Mouse (Mus musculus) heart, postnatal 10 days (tissue): ENCODE results near the gene Zmat5. TPM values are rescaled to one million over a fixed set of nuclear protein-coding genes. Genes with fewer than 3 reads are reported as not detected.

ENCODE experiments used
- DNase-seq, 2 experiments: peaks; one replicate each; pipeline ENCODE4 v3.0.0; 2021
- intact Hi-C: fragments of 180-260 bp; cut with DNase I; formaldehyde crosslinking; loops from one replicate; pipeline ENCODE4 v1.15.1; 2025
- total RNA-seq, 2 experiments: library from RNA; stranded (reverse); gene quantifications; 2 replicates each; pipeline ENCODE4 v1.2.3; 2021

Zmat5 gene
- total RNA-seq = 10 to 100 TPM; 23.8 to 23.9 TPM

DNA sequence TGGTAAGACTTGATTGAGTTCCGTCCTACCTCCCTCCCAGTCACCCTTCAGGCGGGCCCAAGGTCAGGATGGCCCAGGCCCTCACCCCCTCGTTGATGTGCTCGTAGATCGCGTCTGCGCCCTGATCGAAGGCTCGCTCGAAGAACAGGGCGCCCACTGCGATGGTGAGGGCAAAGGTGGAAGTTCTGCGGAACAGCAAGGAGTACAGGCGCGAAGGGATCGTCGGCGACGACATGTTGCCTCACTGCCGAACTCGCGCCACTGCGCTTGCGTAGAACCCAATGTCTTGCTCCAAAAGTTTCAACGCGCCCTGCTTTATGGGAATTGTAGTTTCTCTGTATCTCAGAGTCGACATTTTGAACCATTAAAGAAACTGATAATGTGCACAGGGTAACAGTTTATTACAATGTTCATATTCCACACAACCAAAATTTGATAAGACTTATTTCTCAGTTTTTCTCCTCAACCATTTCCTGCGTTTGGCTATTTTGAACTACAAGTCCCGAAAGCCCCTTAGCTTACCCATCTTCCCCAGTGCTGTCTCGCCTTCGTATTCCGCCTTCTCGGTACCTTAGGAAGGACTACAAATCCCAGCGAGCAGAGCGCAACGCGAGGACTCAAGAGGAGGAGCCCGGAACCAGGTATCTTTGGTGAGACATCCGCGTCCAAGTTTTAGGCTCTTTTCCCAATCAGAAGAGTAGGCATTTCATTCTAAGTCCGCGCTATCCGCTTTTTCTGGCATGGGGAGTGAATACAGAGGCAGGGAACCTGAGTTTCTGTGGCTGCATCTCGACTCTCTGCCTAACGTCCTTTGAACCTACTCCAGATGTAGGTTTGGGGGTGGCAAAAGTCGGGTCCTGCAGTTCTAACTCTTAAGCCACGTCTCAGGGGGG, at the start of gene Zmat5, which contains the start of gene Uqcr10:
Gene Zmat5, plus strand, starts transcription at position 607 of the 893 bp plus-strand sequence.
Gene Uqcr10, minus strand, starts transcription at position 271 of the 893 bp plus-strand sequence.
- intact Hi-C loops = loop anchor here (10.0 kb wide), 1 partner anchor 440 kb away; no protein-coding TSS in a partner anchor
- peak; percentile 95 to 96 for DNase-seq

- DNase-seq = no peak
- intact Hi-C loops = no loop called here
Observed at GRCm38 (mm10) chr11:4659818-4660217, 44.7 kb upstream of the Zmat5 start.

DNA sequence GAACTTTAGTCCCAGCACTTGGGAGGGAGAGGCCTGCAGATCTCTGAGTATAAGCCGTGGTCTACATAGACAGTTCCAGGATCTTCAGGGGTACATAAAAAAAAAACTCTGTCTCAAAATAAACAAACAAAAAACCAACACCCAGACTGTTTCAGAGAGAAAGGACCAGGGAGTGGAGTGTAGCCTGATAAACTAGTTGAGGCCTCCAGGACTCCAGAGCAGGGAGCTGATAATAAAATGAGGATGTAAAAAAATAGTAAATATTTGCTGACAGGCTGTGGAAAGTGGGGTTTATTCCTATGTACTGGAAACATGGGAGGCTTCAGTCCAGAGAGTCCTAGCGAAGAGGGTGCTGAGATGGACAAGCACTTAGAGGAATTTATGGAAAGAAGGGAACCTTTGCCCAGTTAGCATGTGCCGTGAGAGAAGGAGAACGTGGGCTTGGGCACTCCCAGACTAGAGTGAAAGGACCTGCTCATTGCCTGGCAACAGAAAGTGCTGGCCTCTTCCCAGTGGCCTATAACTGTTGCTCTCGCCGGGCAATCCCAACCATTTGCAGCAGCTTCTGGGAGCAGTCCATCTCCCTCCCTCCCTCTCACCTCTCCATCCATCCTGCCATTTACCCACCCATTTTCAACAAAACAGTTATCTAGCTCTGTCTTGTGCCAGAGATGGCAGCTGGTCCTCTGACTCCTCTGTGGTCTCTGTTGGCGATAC, 44.0 kb upstream of the Zmat5 start:
- DNase-seq = peak; percentile 15 to 22
- intact Hi-C loops = no loop called here

GRCm38 (mm10) chr11:4661324-4661723, 43.2 kb upstream of the Zmat5 start:
- DNase-seq = no peak
- intact Hi-C loops = no loop called here

GRCm38 (mm10) chr11:4661871-4662495, 42.5 kb upstream of the Zmat5 start:
- intact Hi-C loops = no loop called here
- no peak for DNase-seq

DNA sequence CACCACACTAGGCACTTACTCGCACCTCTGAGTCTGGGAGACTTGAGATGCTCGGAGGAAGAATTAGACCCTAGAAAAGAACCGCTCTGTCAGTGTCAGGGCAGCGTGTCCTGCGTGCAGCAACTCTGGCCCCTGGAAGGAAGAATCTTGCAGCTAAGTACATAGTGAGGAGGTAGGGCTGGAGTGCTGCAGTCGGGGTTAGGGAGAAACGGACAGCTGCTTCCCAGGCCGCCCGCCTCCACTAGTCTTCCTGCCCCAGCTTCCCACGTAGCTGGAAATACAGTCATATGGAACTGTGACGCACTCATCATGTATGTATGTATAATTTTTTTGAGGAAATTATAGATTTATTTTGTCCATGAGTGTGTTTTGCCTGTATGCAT, 42.0 kb upstream of the Zmat5 start:
- DNase-seq = no peak
- intact Hi-C loops = no loop called here

- intact Hi-C loops = no loop called here
- peak; percentile 33 to 36 for DNase-seq
Observed at GRCm38 (mm10) chr11:4671736-4672135, 32.7 kb upstream of the Zmat5 start.

- intact Hi-C loops = no loop called here
- DNase-seq = no peak
Observed at GRCm38 (mm10) chr11:4674593-4674992, 29.9 kb upstream of the Zmat5 start.

DNA sequence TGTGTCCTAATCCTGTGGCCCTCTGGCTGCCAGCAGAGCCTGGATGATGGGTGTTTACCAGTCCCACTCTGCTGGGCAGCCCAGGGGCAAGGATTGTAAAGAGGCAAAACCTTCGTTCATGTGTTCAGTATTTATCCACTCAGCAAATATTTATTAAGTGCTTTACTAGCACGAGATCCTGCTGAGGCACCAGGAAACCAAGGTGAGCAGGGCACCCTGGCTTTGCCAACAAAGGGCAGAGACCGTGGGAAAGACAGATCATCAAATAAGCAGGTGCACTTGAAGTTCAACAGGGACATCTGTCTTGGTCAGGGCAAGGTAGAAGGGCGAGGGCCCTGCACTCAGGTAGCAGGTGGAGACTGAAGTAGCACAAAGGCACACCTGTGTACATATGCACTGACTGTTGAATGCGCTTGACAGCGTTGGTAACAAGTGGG, 29.3 kb upstream of the Zmat5 start:
- DNase-seq = no peak
- intact Hi-C loops = no loop called here

GRCm38 (mm10) chr11:4675693-4676092, 28.8 kb upstream of the Zmat5 start:
- no peak for DNase-seq
- intact Hi-C loops = no loop called here

- DNase-seq = no peak
- intact Hi-C loops = no loop called here
Observed at GRCm38 (mm10) chr11:4677250-4677872, 27.1 kb upstream of the Zmat5 start.

DNA sequence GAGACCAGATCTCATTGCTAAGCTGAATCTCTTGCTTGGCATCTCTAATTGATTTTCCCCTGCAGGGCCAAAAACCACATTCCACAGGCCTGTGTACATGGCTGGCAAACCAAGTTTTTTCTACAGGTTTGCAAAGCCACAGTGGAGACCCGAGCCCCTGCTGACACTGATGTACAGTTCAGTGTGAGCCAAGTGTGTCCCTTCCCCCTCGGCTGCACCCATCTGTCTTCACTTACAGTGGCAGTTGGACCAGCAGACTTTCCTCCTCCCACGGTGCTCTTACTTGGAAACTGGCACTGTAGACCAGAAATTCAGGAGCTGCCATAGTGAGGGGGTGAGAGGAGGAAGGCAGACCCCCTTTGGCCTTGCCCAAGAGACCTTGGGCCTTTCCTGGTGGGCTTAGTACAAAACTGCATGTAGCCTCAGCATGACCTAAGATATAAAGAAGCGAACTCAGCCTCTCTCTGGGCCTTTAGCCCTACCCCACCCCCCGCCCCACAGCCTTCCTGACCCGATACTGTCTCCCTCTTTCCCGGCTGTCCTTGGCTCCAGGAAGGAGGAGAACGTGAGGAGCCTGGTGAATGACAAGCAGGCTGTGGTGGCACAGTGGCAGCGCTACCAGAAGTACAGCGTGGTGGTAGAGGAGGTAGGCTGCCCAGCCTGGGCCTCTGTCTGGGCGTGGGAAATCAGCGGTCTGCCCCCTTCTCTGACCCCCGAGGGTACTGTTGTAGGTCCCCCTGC, 25.6 kb upstream of the Zmat5 start:
- DNase-seq = no peak
- intact Hi-C loops = no loop called here

- DNase-seq = no peak
- intact Hi-C loops = no loop called here
Observed at GRCm38 (mm10) chr11:4679441-4679832, 25.0 kb upstream of the Zmat5 start.

- no peak for DNase-seq
- intact Hi-C loops = no loop called here
Observed at GRCm38 (mm10) chr11:4680126-4680525, 24.4 kb upstream of the Zmat5 start.

DNA sequence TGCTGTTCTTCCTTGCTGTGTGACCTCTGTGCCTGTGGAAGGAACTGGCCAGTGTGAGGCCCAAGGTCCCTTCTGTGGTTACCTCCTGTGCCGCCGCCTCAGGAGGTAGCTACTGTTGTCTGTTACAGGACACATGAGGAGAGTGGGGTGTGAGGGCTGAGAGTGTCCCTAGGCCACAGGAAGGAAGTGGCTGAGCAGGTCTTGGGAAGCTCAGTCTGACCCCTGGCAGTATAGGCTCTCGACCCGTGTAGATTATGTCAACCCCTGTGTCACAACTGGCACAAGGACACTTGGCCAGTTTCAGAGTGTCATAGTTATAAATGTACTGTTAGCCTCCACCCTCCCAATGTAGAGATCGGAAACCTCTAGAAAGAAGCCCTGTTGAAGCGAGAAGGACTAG, 21.0 kb upstream of the Zmat5 start:
- DNase-seq = no peak
- intact Hi-C loops = no loop called here

DNA sequence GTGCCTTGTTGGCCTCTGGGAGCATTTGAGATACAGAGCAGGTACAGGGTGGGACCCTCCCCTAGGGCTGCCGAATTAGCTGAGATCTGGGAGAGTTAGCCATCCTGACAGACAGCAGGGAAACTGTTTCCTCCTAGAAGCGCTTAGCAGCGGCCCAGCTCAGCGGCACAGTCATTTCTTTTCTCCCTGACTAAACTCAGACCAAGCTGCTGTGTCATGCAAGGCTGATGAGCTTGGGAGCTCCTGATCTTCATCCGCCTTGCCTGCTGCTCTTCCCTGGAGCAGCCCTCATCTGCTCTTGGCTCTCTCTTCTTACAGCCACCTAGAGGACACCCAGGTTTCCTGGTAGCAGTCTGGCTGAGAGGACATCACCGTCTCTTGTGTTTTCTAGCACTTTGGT, 20.3 kb upstream of the Zmat5 start:
- intact Hi-C loops = no loop called here
- DNase-seq = no peak

DNA sequence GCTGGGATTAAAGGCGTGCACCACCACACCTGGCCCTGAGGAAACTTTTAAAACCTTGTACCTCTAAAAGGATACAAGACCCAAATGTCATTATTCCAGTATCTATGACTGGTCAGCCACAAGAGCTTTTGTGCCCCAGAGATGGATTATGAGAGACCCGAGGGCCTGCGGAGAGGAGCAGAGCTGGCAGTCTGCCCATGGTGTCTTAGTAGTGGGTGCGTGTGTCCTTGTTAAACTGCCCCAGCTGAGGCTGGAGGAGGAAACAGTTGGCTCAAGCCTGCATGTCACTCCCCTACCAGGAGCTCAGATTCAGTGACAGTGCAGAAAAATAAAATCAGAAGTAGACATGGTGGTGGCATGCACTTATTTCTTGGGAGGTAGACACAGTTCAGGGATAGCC, 19.4 kb upstream of the Zmat5 start:
- intact Hi-C loops = no loop called here
- DNase-seq = no peak

DNA sequence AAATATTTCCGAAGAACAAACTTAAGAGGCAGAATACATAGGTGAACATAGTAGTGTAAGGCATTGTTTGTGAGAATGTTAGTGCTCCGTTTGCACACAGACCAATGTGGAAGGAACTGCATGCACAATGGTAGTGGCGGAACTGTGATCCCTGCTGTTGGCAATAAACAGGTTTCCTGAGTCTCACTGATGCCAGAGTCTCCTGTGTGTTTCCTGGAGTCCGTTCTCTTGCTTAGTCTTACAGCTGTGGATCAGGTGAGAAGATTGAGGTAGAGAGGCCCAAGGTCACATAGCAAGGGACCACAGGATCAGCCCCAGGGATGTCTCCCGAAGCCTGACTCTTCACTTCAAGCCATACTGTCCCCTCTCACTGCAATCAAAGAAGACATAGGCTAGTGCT, 19.0 kb upstream of the Zmat5 start:
- intact Hi-C loops = no loop called here
- DNase-seq = no peak

GRCm38 (mm10) chr11:4687027-4687426, 17.5 kb upstream of the Zmat5 start:
- DNase-seq = no peak
- intact Hi-C loops = no loop called here

DNA sequence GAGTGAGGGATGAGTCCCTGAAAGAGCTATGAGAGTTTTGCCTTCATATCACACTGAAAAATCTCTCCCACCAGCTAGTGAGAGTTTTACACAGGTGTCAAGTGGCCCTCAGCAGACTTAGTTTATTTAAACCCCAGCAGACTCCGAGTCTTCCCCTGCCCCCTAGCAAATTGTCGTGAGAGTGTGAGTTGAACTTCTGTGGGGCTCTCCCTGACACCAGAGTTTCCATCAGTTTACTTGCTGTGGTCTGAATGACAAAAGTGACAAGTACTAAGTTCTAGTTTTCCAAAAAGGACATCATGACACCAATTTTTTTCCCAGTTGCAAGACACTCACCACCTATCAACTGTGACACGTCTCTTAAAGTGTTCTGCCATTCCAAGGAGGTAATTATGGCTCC, 16.6 kb upstream of the Zmat5 start:
- no peak for DNase-seq
- intact Hi-C loops = no loop called here
